Mouse (Mus musculus) stomach, postnatal 0 days (tissue): Measurements from ENCODE around the gene Mia2.

ENCODE experiments used
- CTCF ChIP-seq: IDR thresholded peaks from 2 replicates; pipeline ENCODE4 v1.5.1; 2016; ENCODE audit warnings: antibody characterized with exemption, low read depth, mild to moderate bottlenecking, moderate library complexity
- EP300 ChIP-seq: optimal IDR thresholded peaks from 2 replicates; pipeline ENCODE3; 2016; ENCODE audit warnings: antibody characterized with exemption

- TF ChIP-seq CTCF (no peak), EP300 (no peak)
Observed at GRCm38 (mm10) chr12:59076996-59077395, 18.6 kb upstream of the Mia2 start.
